25 mouse cellular contexts compared by ENCODE assay signal in genomic region chr11:44564940-44565339, GRCm38 (mm10). TPM values are rescaled to one million over a fixed set of nuclear protein-coding genes. Genes with fewer than 3 reads are reported as not detected.
"Had no signal": no experiment of that assay in that cellular context is flagged by ENCODE, and none has a peak within 500 bp of the region (broad histone marks: within the 10 kb centered on the region; RNA-seq: fewer than 3 reads in every experiment).

No protein-coding gene starts in this region.

- H3K27ac ChIP-seq: gastrocnemius, adult 2 months; heart, embryonic 10.5 days; hindbrain, embryonic 10.5 days; hindbrain, embryonic 12.5 days; hindbrain, embryonic 14.5 days; intestine, embryonic 15.5 days; layer of hippocampus, adult 2 months; left cerebral cortex, adult 2 months; limb, embryonic 10.5 days had no signal

- ATAC-seq: forebrain, embryonic 16.5 days; hindbrain, embryonic 16.5 days; inflammation-experienced regulatory T-cells, adult 6 months; intestine, embryonic 15.5 days; intestine, postnatal 0 days had no signal

- H3K27me3 ChIP-seq: heart, embryonic 12.5 days; hindbrain, embryonic 12.5 days; intestine, embryonic 15.5 days had no signal

- H3K4me1 ChIP-seq: heart, embryonic 10.5 days; heart, embryonic 12.5 days; hindbrain, embryonic 10.5 days; hindbrain, embryonic 12.5 days; intestine, embryonic 15.5 days; limb, embryonic 10.5 days had no signal

- DNase-seq: gastrocnemius, adult 2 months; gastrocnemius, postnatal 10 days; gastrocnemius, postnatal 25 days; heart, adult 18-20 months; heart, postnatal 10 days; heart, postnatal 4 days; kidney, adult 18-20 months; kidney, adult 8-10 months; kidney, postnatal 10 days; kidney, postnatal 25 days; kidney, postnatal 4 days had no signal

- H3K9me3 ChIP-seq: heart, embryonic 10.5 days; intestine, embryonic 15.5 days; limb, embryonic 10.5 days had no signal

- H3K4me2 ChIP-seq: heart, embryonic 12.5 days; hindbrain, embryonic 12.5 days; hindbrain, embryonic 14.5 days; intestine, embryonic 15.5 days had no signal

- H3K4me3 ChIP-seq: gastrocnemius, adult 2 months; heart, embryonic 10.5 days; heart, embryonic 12.5 days; hindbrain, embryonic 10.5 days; hindbrain, embryonic 12.5 days; intestine, embryonic 15.5 days; layer of hippocampus, adult 2 months; left cerebral cortex, adult 2 months; limb, embryonic 10.5 days had no signal

- H3K9ac ChIP-seq: heart, embryonic 12.5 days; hindbrain, embryonic 12.5 days; hindbrain, embryonic 14.5 days; intestine, embryonic 15.5 days had no signal

RNA-seq across cellular contexts. Expression of gene Ebf1, which starts 52.2 kb away (rescaled TPM):
- total RNA-seq: granulocyte monocyte progenitor cell, adult 5-6 weeks had no signal
